Mouse (Mus musculus) stomach, postnatal 0 days (tissue): Measurements from ENCODE around the gene Abtb2. TPM values are rescaled to one million over a fixed set of nuclear protein-coding genes. Genes with fewer than 3 reads are reported as not detected.

Source experiments
- ATAC-seq: fragments of 200-750 bp; cut with Nextera tagmentation; 2 replicates; pipeline ENCODE4 v1.8.0; 2017; ENCODE audit not compliant: low FRiP score, low TSS enrichment
- DNase-seq: peaks from one replicate; pipeline ENCODE4 v3.0.0-alpha.2; 2016; ENCODE audit warnings: low spot score
- H3K27ac ChIP-seq: fragments of 300-500 bp; sonication (generic); replicated peaks from 2 replicates; pipeline ENCODE4 v1.5.1; 2014; ENCODE audit warnings: mild to moderate bottlenecking, control low read depth
- H3K27me3 ChIP-seq: fragments of 300-500 bp; sonication (generic); 2 replicates; pipeline ENCODE4 v1.6.1; 2014; ENCODE audit warnings: low read length; ENCODE audit not compliant: control insufficient read depth, insufficient read depth
- H3K36me3 ChIP-seq: fragments of 300-500 bp; sonication (generic); 2 replicates; pipeline ENCODE4 v1.6.1; 2014; ENCODE audit warnings: low read length, mixed read lengths; ENCODE audit not compliant: control insufficient read depth, insufficient read depth
- H3K4me1 ChIP-seq: fragments of 300-500 bp; sonication (generic); replicated peaks from 2 replicates; pipeline ENCODE4 v1.6.1; 2014; ENCODE audit warnings: antibody characterized with exemption; ENCODE audit not compliant: control insufficient read depth, insufficient read depth
- H3K4me2 ChIP-seq: fragments of 300-500 bp; sonication (generic); replicated peaks from 2 replicates; pipeline ENCODE4 v1.6.1; 2014; ENCODE audit warnings: low read depth, mild to moderate bottlenecking, control low read depth, moderate library complexity
- H3K4me3 ChIP-seq: fragments of 300-500 bp; sonication (generic); 2 replicates; pipeline ENCODE4 v1.5.1; 2014; ENCODE audit warnings: low read depth, low read length, control low read depth
- H3K9ac ChIP-seq: fragments of 300-500 bp; sonication (generic); 2 replicates; pipeline ENCODE4 v1.6.1; 2014; ENCODE audit warnings: mild to moderate bottlenecking, low read length, control low read depth, mixed read lengths
- H3K9me3 ChIP-seq: fragments of 300-500 bp; sonication (generic); 2 replicates; pipeline ENCODE4 v1.6.1; 2016; ENCODE audit warnings: low read length; ENCODE audit not compliant: control insufficient read depth
- CTCF ChIP-seq: IDR thresholded peaks from 2 replicates; pipeline ENCODE4 v1.5.1; 2016; ENCODE audit warnings: antibody characterized with exemption, low read depth, mild to moderate bottlenecking, moderate library complexity
- EP300 ChIP-seq: optimal IDR thresholded peaks from 2 replicates; pipeline ENCODE3; 2016; ENCODE audit warnings: antibody characterized with exemption
- WGBS: fragments of 180-500 bp; shearing (Covaris S2); extraction: QIAGEN DNeasy Blood & Tissue Kit; methylation state at CpG from one replicate; pipeline ENCODE4 v1.1.7; 2014; 5-methylcytosine and 5-hydroxymethylcytosine counted together
- polyA plus RNA-seq: library from polyadenylated mRNA; unstranded; fragments of >200 nt; fragmentation: Nextera tagmentation; extraction: Ambion mirVana; gene quantifications from 2 replicates; pipeline ENCODE4 v1.2.1, GENCODE M21; 2015

The Abtb2 gene
- polyA plus RNA-seq, 1 experiment from 2014 or later: 4.0 TPM

DNA sequence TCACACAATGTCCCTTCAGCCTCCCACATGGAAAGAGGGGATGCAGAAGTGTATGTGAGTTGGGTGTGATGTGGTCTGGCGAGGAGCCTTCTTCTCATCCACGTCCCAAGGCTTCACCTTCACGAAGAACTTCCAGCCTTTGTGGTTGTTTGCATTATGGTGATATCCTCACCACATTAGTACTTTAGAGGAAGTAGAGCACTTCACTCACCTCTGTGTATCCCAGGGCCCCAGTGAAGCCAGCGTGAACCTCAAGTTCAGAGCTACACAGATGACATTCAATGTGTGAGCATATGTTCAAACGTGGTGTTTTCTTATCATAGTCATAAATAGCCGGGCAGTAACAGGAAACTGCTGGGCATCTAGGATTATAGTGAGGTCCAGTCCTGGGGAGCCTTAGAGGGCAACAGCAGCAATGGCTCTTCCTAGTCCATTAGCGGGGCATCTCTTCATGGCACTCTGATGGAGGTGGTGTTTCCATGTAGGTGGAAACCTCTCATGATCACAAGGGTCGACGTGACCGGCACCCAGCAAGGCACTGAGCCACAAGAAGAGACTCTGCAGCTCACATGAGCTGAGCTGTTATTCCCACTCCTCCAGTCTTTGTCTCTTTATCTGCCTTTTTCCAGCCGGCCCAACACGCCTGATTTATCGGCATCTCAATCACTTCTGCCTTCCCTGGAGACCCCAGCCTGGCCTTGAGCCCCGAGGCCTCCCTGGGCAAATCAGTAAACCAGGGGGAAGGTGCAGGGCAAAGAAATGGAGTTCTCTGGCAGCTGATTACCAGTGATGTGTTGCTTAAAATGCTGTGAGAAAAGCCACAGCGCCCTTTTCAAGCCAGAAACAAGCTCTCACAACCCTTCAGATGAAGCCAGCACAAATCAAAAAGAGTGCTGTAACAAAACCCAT, 93.8 kb downstream of the Abtb2 start:
- Histone ChIP-seq H3K36me3 (no peaks in the 10 kb centered on the region), H3K4me1 (peaks cover 2% of the 10 kb centered on the region; the same call in 1 of the 2 replicates), H3K27me3 (no peaks in the 10 kb centered on the region), H3K27ac (no peak overlapping the region), H3K4me3 (no peak overlapping the region), H3K4me2 (no peak overlapping the region), H3K9me3 (no peaks in the 10 kb centered on the region), H3K9ac (no peak overlapping the region)
- no peak for ATAC-seq
- 78% methylated on average over 15 of the region's 15 CpGs for WGBS
- TF ChIP-seq CTCF (no peak), EP300 (no peak)
- DNase-seq: no peak

DNA sequence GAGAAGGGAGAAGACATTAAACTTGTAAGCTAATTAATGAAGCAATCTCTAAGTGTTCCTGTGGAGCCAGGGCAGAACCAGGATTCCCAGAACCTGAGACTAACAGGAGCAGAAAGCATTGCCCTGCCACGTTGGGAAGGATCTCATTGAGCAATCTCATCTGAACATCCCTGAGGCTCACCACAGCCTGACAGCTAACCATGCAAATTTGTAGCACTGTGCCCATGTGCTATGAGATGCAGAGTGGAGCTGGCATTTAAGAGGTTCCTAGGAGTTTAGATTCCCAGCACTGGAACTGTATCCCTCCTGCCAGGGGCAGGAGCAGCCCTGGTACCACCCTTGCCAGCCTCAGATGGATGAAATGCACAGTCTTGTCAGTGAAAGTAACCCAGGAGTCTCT, 95.6 kb downstream of the Abtb2 start:
- 44% methylated on average over 1 of the region's 1 CpGs for WGBS

DNA sequence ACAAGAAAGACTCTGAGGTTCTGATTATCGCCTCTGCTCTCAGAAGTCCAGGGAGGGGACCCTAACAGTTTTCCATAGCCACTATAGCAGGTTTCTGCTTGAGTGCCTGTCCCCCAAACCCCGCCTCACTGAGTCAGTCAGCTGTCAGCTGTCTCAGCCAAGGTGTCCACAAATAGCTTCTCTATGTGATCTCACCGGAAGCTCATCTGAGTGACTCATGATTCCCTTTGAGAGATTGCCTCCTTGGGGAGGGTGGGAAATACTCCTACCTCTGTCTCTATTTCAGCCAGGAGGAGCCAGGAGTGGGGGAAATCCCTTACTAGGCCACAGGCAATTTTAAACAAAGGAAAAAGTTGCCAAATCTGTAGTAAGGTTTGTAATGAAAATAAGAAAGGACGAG, 96.0 kb downstream of the Abtb2 start:
- Histone ChIP-seq H3K9me3 (no peaks in the 10 kb centered on the region), H3K4me2 (no peak overlapping the region), H3K4me1 (no peaks in the 10 kb centered on the region), H3K27me3 (no peaks in the 10 kb centered on the region), H3K36me3 (no peaks in the 10 kb centered on the region), H3K4me3 (no peak overlapping the region), H3K27ac (no peak overlapping the region), H3K9ac (no peak overlapping the region)
- ATAC-seq (peak; percentile 61; the same call in 1 of the 2 replicates), DNase-seq (no peak)
- 47% methylated on average over 4 of the region's 4 CpGs for WGBS
- TF ChIP-seq CTCF (no peak), EP300 (no peak)

More for the DNA sequence above, 95.6 kb downstream of the Abtb2 start:
- Histone ChIP-seq H3K27ac (no peak overlapping the region), H3K9me3 (no peaks in the 10 kb centered on the region), H3K9ac (no peak overlapping the region), H3K27me3 (no peaks in the 10 kb centered on the region), H3K4me1 (no peaks in the 10 kb centered on the region), H3K36me3 (no peaks in the 10 kb centered on the region), H3K4me3 (no peak overlapping the region), H3K4me2 (no peak overlapping the region)
- DNase-seq (no peak), ATAC-seq (no peak)
- TF ChIP-seq CTCF (no peak), EP300 (no peak)

DNA sequence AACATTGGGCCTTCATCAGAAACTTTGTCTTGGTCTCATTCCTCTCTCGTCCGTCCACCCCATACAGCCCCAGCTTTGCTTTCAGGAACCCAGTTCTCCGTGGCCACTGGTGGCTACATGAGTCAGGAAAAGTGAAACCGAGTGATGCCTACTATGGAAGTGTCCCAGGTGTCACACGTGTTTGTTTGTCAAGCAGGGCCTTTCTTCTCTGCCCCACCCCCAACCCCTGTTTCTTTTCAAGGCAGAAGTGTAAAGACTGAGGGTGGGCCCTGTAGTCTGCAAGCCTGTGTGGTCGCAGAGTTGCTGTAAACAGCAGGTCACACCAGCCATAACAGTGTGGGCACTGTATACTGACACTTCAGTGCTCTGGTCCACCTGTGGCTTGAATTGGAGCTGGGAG, 98.2 kb downstream of the Abtb2 start:
- Histone ChIP-seq H3K4me1 (no peaks in the 10 kb centered on the region; the same call in 1 of the 2 replicates), H3K9ac (no peak overlapping the region), H3K36me3 (no peaks in the 10 kb centered on the region), H3K27me3 (no peaks in the 10 kb centered on the region), H3K4me3 (no peak overlapping the region), H3K9me3 (no peaks in the 10 kb centered on the region), H3K27ac (no peak overlapping the region), H3K4me2 (no peak overlapping the region)
- TF ChIP-seq EP300 (no peak), CTCF (no peak)
- 47% methylated on average over 6 of the region's 6 CpGs for WGBS
- ATAC-seq: no peak
- no peak for DNase-seq

DNA sequence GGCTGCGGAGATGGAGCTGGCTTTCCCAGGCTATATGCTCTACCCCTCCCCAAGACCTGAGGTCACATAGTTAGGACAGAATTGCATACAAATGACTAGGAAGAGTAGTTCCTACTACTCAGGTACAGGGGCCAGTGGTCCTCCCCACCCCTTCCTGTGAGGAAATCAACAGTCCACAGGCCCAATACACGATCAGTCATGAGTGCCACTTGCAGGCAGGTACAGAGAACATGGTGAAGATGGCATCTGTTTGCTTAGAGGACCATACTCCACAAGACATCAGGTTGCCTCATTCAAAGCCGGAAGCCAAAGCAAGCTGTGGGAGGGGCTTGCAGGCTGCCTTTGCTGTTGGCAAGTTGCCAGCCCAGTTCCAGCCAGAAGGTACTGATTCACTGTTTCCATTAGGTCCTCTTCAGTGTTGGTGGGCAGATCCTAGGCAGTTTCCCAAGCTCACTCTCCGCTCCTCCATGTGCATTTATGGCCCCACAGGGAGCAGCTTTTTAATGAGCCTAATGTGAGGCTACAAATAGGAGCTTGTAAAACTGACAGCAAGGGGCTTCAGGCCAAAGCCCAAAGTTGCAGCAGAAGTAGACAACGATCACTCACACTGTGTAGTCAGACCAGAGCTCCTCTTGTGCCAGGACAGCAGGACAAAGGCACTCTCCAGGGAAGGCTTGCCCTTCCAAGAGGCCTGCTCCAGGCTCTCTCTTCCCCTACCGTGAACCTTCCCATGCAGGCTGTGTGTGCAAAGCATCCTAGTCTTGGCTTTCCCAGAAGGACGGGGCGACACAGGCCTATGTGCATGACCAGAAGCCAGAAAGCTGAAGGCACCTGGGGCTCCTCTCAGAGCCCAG, 102.1 kb downstream of the Abtb2 start:
- H3K36me3 ChIP-seq: no peaks in the 10 kb centered on the region
- H3K4me1 ChIP-seq: no peaks in the 10 kb centered on the region; the same call in 1 of the 2 replicates
- WGBS: 70% methylated on average over 8 of the region's 8 CpGs
- no peak overlapping the region for H3K4me3 ChIP-seq
- no peaks in the 10 kb centered on the region for H3K9me3 ChIP-seq
- TF ChIP-seq EP300: no peak
- TF ChIP-seq CTCF: no peak
- H3K27me3 ChIP-seq: no peaks in the 10 kb centered on the region
- DNase-seq (peak; percentile 40), ATAC-seq (peak; percentile 55; the same call in 1 of the 2 replicates)
- no peak overlapping the region for H3K27ac ChIP-seq
- H3K4me2 ChIP-seq: no peak overlapping the region
- no peak overlapping the region for H3K9ac ChIP-seq
